Mouse (Mus musculus) E14TG2a.4 (cell line): ENCODE measurements around the gene Cxcl5.

ENCODE experiments used
- CTCF ChIP-seq: conservative IDR thresholded peaks from 2 replicates; pipeline ENCODE4 v1.5.1; 2014; ENCODE audit warnings: low read length
- POU5F1 ChIP-seq: IDR thresholded peaks from 2 replicates; pipeline ENCODE4 v1.6.1; 2014; ENCODE audit warnings: low read length, borderline replicate concordance

DNA sequence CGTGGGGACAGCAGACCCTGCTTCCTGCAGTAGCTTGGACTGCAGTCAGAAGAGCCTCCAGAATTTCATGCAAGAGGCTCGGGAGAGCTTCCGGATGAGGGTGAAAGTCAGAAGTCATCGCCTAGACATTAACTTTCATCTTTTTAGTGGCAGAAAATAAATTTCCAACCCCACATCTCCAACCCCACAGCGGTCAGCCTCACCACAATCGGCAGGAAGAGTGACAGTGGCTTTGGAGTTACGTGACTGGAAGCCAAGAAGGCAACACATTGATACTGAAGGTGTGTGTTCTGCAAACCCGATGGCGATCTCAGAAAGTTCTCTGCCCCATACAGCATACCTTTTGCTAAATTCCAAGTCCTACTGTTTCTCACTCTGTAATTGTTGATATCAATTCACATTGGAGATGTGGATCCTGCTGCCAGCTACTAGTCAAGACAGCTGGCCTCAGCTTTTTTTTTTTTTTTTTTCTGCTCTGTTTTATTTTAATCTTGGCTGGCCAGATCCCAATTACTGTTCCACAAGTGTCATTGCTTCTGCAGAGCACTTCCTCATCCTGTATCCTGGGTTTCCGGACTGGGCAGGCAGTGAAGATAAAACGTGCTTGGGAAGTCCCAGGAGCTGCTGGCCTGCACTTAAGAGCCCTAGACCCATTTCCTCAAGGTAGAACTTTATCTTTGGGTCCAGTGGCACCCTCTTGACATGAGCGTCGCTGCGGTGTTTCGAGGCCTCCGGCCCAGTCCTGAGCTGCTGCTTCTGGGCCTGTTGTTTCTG, 12.9 kb downstream of the Cxcl5 start, which contains the start of gene Pf4:
- TF ChIP-seq CTCF (no peak), POU5F1 (no peak)
